Mouse (Mus musculus) spleen, embryonic (tissue): ENCODE measurements around the gene Hist1h2br.
"Not testable (repeated sequence)": the region's sequence is repeated elsewhere in the genome, so short reads cannot be mapped to it uniquely, and the experiment has no call there.

Experiments used
- CTCF ChIA-PET: fragments of 350-600 bp; sonication (Branson Sonifier 250); formaldehyde crosslinking; loops from one replicate; lab custom pipeline; 2022; lab: Charles Lee

Hist1h2br gene

GRCm38 (mm10) chr13:21840508-21840907, 7.0 kb downstream of the Hist1h2br start:
- CTCF ChIA-PET: not testable (repeated sequence)

GRCm38 (mm10) chr13:21846356-21846755, 12.8 kb downstream of the Hist1h2br start:
- CTCF ChIA-PET: not testable (repeated sequence)

- CTCF ChIA-PET: interaction anchor here (0.6 kb wide), 1 partner anchor 125 kb away, joined by 3 read pairs; no protein-coding TSS in a partner anchor
These were observed 14.3 kb downstream of the Hist1h2br start for GRCm38 (mm10) chr13:21847883-21848282.

- CTCF ChIA-PET: not testable (repeated sequence)
These were observed 17.2 kb downstream of the Hist1h2br start for GRCm38 (mm10) chr13:21850696-21851095.

- CTCF ChIA-PET: no interaction called here
These were observed 18.8 kb downstream of the Hist1h2br start for GRCm38 (mm10) chr13:21852215-21852945.

GRCm38 (mm10) chr13:21855146-21855545, 21.6 kb downstream of the Hist1h2br start:
- CTCF ChIA-PET: no interaction called here

- CTCF ChIA-PET: no interaction called here
These were observed 22.2 kb downstream of the Hist1h2br start for GRCm38 (mm10) chr13:21855698-21856162.

- CTCF ChIA-PET: interaction anchor here (0.5 kb wide), 1 partner anchor 26 kb away, joined by 3 read pairs; no protein-coding TSS in a partner anchor
These were observed 28.1 kb downstream of the Hist1h2br start for GRCm38 (mm10) chr13:21861608-21862007.

- CTCF ChIA-PET: not testable (repeated sequence)
These were observed 32.0 kb downstream of the Hist1h2br start for GRCm38 (mm10) chr13:21865503-21865902.

GRCm38 (mm10) chr13:21880735-21881134, 47.2 kb downstream of the Hist1h2br start:
- CTCF ChIA-PET: no interaction called here

- CTCF ChIA-PET: interaction anchor here (0.7 kb wide), 1 partner anchor 134 kb away, joined by 3 read pairs; no protein-coding TSS in a partner anchor
These were observed 48.5 kb downstream of the Hist1h2br start for GRCm38 (mm10) chr13:21881878-21882669.

- CTCF ChIA-PET: interaction anchor here (0.7 kb wide), 1 partner anchor 133 kb away, joined by 3 read pairs; no protein-coding TSS in a partner anchor
These were observed 49.3 kb downstream of the Hist1h2br start for GRCm38 (mm10) chr13:21882760-21883405.

GRCm38 (mm10) chr13:21883407-21883806, 49.9 kb downstream of the Hist1h2br start:
- CTCF ChIA-PET: no interaction called here

GRCm38 (mm10) chr13:21884586-21884985, 51.0 kb downstream of the Hist1h2br start:
- CTCF ChIA-PET: no interaction called here
